Mouse (Mus musculus): Measurements from ENCODE around the gene Lctl. TPM values are rescaled to one million over a fixed set of nuclear protein-coding genes. Genes with fewer than 3 reads are reported as not detected.
A peak's percentile ranks its signal among the peaks of the same experiment; 100 is the strongest.
"Not testable (repeated sequence)": the region's sequence is repeated elsewhere in the genome, so short reads cannot be mapped to it uniquely, and the experiment has no call there.

Lctl gene
- polyA plus RNA-seq, 1 experiment from 2014 or later: 0.15 TPM

- WGBS: under 1% methylated on average over 16 of the region's 16 CpGs
- no peaks in the 10 kb centered on the region for H3K9me3 ChIP-seq
- peak overlapping the region; percentile 91 for H3K27ac ChIP-seq
- ATAC-seq: no peak
- no peaks in the 10 kb centered on the region for H3K27me3 ChIP-seq (replicated peaks)
- peak overlapping the region; percentile 83 for H3K4me3 ChIP-seq (replicated peaks)
- peaks cover 34% of the 10 kb centered on the region for H3K36me3 ChIP-seq
- peaks cover 3% of the 10 kb centered on the region; the same call in 1 of the 2 replicates for H3K4me1 ChIP-seq (replicated peaks)
- H3K9ac ChIP-seq: peak overlapping the region; percentile 87
- H3K4me2 ChIP-seq (replicated peaks): peak overlapping the region; percentile 65
Observed at GRCm38 (mm10) chr9:64173666-64174220, 56.8 kb downstream of the Lctl start.

- Histone ChIP-seq H3K27ac (no peak overlapping the region), H3K36me3 (peaks cover 34% of the 10 kb centered on the region)
Observed at GRCm38 (mm10) chr9:64174341-64174740, 57.4 kb downstream of the Lctl start.

GRCm38 (mm10) chr9:64174766-64175165, 57.8 kb downstream of the Lctl start:
- H3K27ac ChIP-seq: no peak overlapping the region
- peak overlapping the region; percentile 83 for H3K4me3 ChIP-seq (replicated peaks)
- WGBS: 53% methylated on average over 8 of the region's 8 CpGs
- H3K4me2 ChIP-seq (replicated peaks): peak overlapping the region; percentile 65
- H3K9ac ChIP-seq: no peak overlapping the region
- ATAC-seq: no peak
- peaks cover 4% of the 10 kb centered on the region; the same call in 1 of the 2 replicates for H3K4me1 ChIP-seq (replicated peaks)
- peaks cover 34% of the 10 kb centered on the region for H3K36me3 ChIP-seq
- no peaks in the 10 kb centered on the region for H3K9me3 ChIP-seq
- no peaks in the 10 kb centered on the region for H3K27me3 ChIP-seq (replicated peaks)

More at GRCm38 (mm10) chr9:64174341-64174740, 57.4 kb downstream of the Lctl start:
- ATAC-seq: no peak
- H3K4me1 ChIP-seq (replicated peaks): peaks cover 3% of the 10 kb centered on the region; the same call in 1 of the 2 replicates
- H3K9me3 ChIP-seq: no peaks in the 10 kb centered on the region
- H3K9ac ChIP-seq: peak overlapping the region; percentile 87
- no peaks in the 10 kb centered on the region for H3K27me3 ChIP-seq (replicated peaks)
- peak overlapping the region; percentile 83 for H3K4me3 ChIP-seq (replicated peaks)
- H3K4me2 ChIP-seq (replicated peaks): peak overlapping the region; percentile 65

GRCm38 (mm10) chr9:64175378-64175777, 58.4 kb downstream of the Lctl start:
- WGBS: 88% methylated on average over 11 of the region's 11 CpGs
- H3K27me3 ChIP-seq (replicated peaks): no peaks in the 10 kb centered on the region
- peaks cover 37% of the 10 kb centered on the region for H3K36me3 ChIP-seq
- H3K9me3 ChIP-seq: no peaks in the 10 kb centered on the region
- peak overlapping the region; percentile 65; the same call in 1 of the 2 replicates for H3K4me2 ChIP-seq (replicated peaks)
- H3K9ac ChIP-seq: no peak overlapping the region
- H3K27ac ChIP-seq: no peak overlapping the region
- ATAC-seq: no peak
- H3K4me3 ChIP-seq (replicated peaks): no peak overlapping the region
- peaks cover 9% of the 10 kb centered on the region; the same call in 1 of the 2 replicates for H3K4me1 ChIP-seq (replicated peaks)

GRCm38 (mm10) chr9:64178610-64178973, 61.6 kb downstream of the Lctl start:
- H3K36me3 ChIP-seq: peaks cover 47% of the 10 kb centered on the region

GRCm38 (mm10) chr9:64178974-64179646, 62.2 kb downstream of the Lctl start, which contains the start of gene Snapc5:
Gene Snapc5 (plus strand): TSS chr9:64179274.
- peak within 1 kb of the TSS; percentile 68 for H3K4me3 ChIP-seq (replicated peaks)
- H3K4me1 ChIP-seq (replicated peaks): peaks cover 6% of the 10 kb centered on the region; the same call in 1 of the 2 replicates
- under 1% methylated on average over 35 of the region's 35 CpGs for WGBS
- H3K27me3 ChIP-seq (replicated peaks): no peaks in the 10 kb centered on the region
- peaks cover 49% of the 10 kb centered on the region for H3K36me3 ChIP-seq
- H3K27ac ChIP-seq: peak within 1 kb of the TSS; percentile 91
- H3K4me2 ChIP-seq (replicated peaks): peak within 1 kb of the TSS; percentile 59
- H3K9me3 ChIP-seq: no peaks in the 10 kb centered on the region
- ATAC-seq: peak; percentile 97
- peak within 1 kb of the TSS; percentile 77 for H3K9ac ChIP-seq

More at GRCm38 (mm10) chr9:64178610-64178973, 61.6 kb downstream of the Lctl start:
- Histone ChIP-seq H3K9ac (no peak overlapping the region), H3K9me3 (no peaks in the 10 kb centered on the region), H3K4me1 (replicated peaks) (peaks cover 6% of the 10 kb centered on the region; the same call in 1 of the 2 replicates), H3K4me2 (replicated peaks) (peak overlapping the region; percentile 59), H3K27me3 (replicated peaks) (no peaks in the 10 kb centered on the region), H3K4me3 (replicated peaks) (peak overlapping the region; percentile 68; the same call in 1 of the 2 replicates), H3K27ac (peak overlapping the region; percentile 91)
- ATAC-seq: peak; percentile 50
- 37% methylated on average over 3 of the region's 3 CpGs for WGBS

- WGBS: 91% methylated on average over 5 of the region's 5 CpGs
Observed at GRCm38 (mm10) chr9:64183295-64183694, 66.3 kb downstream of the Lctl start.

GRCm38 (mm10) chr9:64184166-64184840, 67.4 kb downstream of the Lctl start:
- no peak overlapping the region for H3K4me3 ChIP-seq (replicated peaks)
- no peak overlapping the region for H3K27ac ChIP-seq
- peaks cover 31% of the 10 kb centered on the region for H3K36me3 ChIP-seq
- H3K27me3 ChIP-seq (replicated peaks): no peaks in the 10 kb centered on the region
- H3K9me3 ChIP-seq: no peaks in the 10 kb centered on the region
- WGBS: 93% methylated on average over 5 of the region's 5 CpGs
- no peak overlapping the region for H3K9ac ChIP-seq
- H3K4me1 ChIP-seq (replicated peaks): peaks cover 6% of the 10 kb centered on the region; the same call in 1 of the 2 replicates
- H3K4me2 ChIP-seq (replicated peaks): no peak overlapping the region
- ATAC-seq: no peak

More at GRCm38 (mm10) chr9:64183295-64183694, 66.3 kb downstream of the Lctl start:
- not testable (repeated sequence) for ATAC-seq; H3K27me3 ChIP-seq (replicated peaks); H3K9me3 ChIP-seq; H3K4me2 ChIP-seq (replicated peaks); H3K9ac ChIP-seq; H3K4me1 ChIP-seq (replicated peaks); H3K27ac ChIP-seq; H3K4me3 ChIP-seq (replicated peaks)
- H3K36me3 ChIP-seq: peaks cover 31% of the 10 kb centered on the region

Other genes starting within 250 kb of the Lctl start
- 11.9 and 13.0 TPM in 2 replicates for gene Smad6, start 95.1 kb upstream of the Lctl start, polyA plus RNA-seq (2015; fragmentation: Nextera tagmentation; extraction: Ambion mirVana)
- gene Zwilch, start 56.0 kb downstream of the Lctl start, polyA plus RNA-seq (2015; fragmentation: Nextera tagmentation; extraction: Ambion mirVana): 20.4 and 21.6 TPM in 2 replicates
- gene Rpl4, start 56.2 kb downstream of the Lctl start, polyA plus RNA-seq (2015; fragmentation: Nextera tagmentation; extraction: Ambion mirVana): 1,198 and 1,252 TPM in 2 replicates
- gene Snapc5, start 62.1 kb downstream of the Lctl start, polyA plus RNA-seq (2015; fragmentation: Nextera tagmentation; extraction: Ambion mirVana): 29.3 and 39.6 TPM in 2 replicates
- 2.2 and 3.3 TPM in 2 replicates for gene Uchl4, start 118.1 kb downstream of the Lctl start, polyA plus RNA-seq (2015; fragmentation: Nextera tagmentation; extraction: Ambion mirVana)
- 97.9 and 102 TPM in 2 replicates for gene Map2k1, start 136.5 kb downstream of the Lctl start, polyA plus RNA-seq (2015; fragmentation: Nextera tagmentation; extraction: Ambion mirVana)
- gene Tipin, start 164.4 kb downstream of the Lctl start, polyA plus RNA-seq (2015; fragmentation: Nextera tagmentation; extraction: Ambion mirVana): 171 and 190 TPM in 2 replicates
- gene Dis3l, start 224.1 kb downstream of the Lctl start, polyA plus RNA-seq (2015; fragmentation: Nextera tagmentation; extraction: Ambion mirVana): 19.3 and 19.8 TPM in 2 replicates

All from intestine, embryonic 15.5 days (tissue).